Mouse (Mus musculus) limb, embryonic 11.5 days (tissue): ENCODE measurements around the gene Vapb. TPM values are rescaled to one million over a fixed set of nuclear protein-coding genes. Genes with fewer than 3 reads are reported as not detected.

Experiments
- ATAC-seq: fragments of 200-750 bp; cut with Nextera tagmentation; 2 replicates; pipeline ENCODE4 v1.8.0; 2017; ENCODE audit warnings: low read depth; ENCODE audit not compliant: insufficient number of reproducible peaks, low FRiP score, low TSS enrichment
- DNase-seq: peaks from one replicate; pipeline ENCODE4 v3.0.0-alpha.2; 2015; ENCODE audit warnings: low spot score
- H3K27ac ChIP-seq: fragments of 300-500 bp; sonication (generic); replicated peaks from 2 replicates; pipeline ENCODE4 v1.5.1; 2014; ENCODE audit warnings: low read depth, mild to moderate bottlenecking, low read length
- H3K27me3 ChIP-seq: fragments of 300-500 bp; sonication (generic); 2 replicates; pipeline ENCODE4 v1.6.1; 2014; ENCODE audit warnings: mild to moderate bottlenecking, low read length, mixed read lengths; ENCODE audit not compliant: control insufficient read depth, insufficient read depth
- H3K36me3 ChIP-seq: fragments of 300-500 bp; sonication (generic); 2 replicates; pipeline ENCODE4 v1.6.1; 2014; ENCODE audit warnings: mild to moderate bottlenecking, low read length, moderate library complexity, mixed read lengths; ENCODE audit not compliant: control insufficient read depth, insufficient read depth
- H3K4me1 ChIP-seq: fragments of 300-500 bp; sonication (generic); 2 replicates; pipeline ENCODE4 v1.6.1; 2014; ENCODE audit warnings: low read length, mixed read lengths; ENCODE audit not compliant: control insufficient read depth, insufficient read depth
- H3K4me2 ChIP-seq: fragments of 300-500 bp; sonication (generic); 2 replicates; pipeline ENCODE4 v1.6.1; 2014; ENCODE audit warnings: low read depth, mild to moderate bottlenecking, moderate library complexity; ENCODE audit not compliant: severe bottlenecking
- H3K4me3 ChIP-seq: fragments of 300-500 bp; sonication (generic); 2 replicates; pipeline ENCODE4 v1.5.1; 2014; ENCODE audit warnings: low read depth, low read length
- H3K9ac ChIP-seq: fragments of 300-500 bp; sonication (generic); 2 replicates; pipeline ENCODE4 v1.6.1; 2014; ENCODE audit warnings: mild to moderate bottlenecking, low read length
- H3K9me3 ChIP-seq: fragments of 300-500 bp; sonication (generic); 2 replicates; pipeline ENCODE4 v1.6.1; 2016; ENCODE audit warnings: low read length; ENCODE audit not compliant: control insufficient read depth
- WGBS: fragments of 180-500 bp; shearing (Covaris S2); extraction: QIAGEN DNeasy Blood & Tissue Kit; methylation state at CpG from one replicate; pipeline ENCODE4 v1.1.7; 2014; 5-methylcytosine and 5-hydroxymethylcytosine counted together
- microRNA-seq: library from miRNA; unstranded; fragments of <30 nt; microRNA quantifications from one replicate; pipeline ENCODE4, GENCODE M21; 2016
- polyA plus RNA-seq: library from polyadenylated mRNA; unstranded; fragments of >200 nt; fragmentation: Nextera tagmentation; extraction: Ambion mirVana; gene quantifications from 2 replicates; pipeline ENCODE4 v1.2.1, GENCODE M21; 2014

Vapb gene
- polyA plus RNA-seq, 1 experiment from 2014 or later = 11.0 TPM

DNA sequence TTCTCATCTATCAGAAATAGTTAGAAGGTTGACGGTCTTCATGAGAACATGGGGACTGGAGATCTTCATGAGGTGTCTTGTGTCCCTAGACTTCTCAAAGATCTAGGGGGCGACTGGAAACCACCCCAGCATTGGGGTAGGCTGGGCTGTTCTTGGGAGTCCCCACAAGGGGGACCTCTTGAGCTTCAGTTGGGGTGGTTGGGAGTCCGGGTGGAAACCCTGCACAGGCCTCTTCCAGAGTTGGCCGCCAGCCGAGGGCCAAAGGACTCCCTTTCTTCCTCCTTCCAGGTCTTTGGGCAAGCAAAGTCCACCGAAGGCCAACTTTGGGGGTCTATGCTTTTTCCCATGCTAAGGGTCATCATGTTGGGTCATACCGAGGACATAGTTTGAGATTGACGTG, 74.5 kb downstream of the Vapb start:
- Histone ChIP-seq H3K27ac (no peak overlapping the region), H3K9ac (no peak overlapping the region), H3K4me2 (no peak overlapping the region), H3K36me3 (no peaks in the 10 kb centered on the region), H3K4me3 (no peak overlapping the region), H3K9me3 (no peaks in the 10 kb centered on the region; the same call in 1 of the 2 replicates), H3K4me1 (no peaks in the 10 kb centered on the region), H3K27me3 (no peaks in the 10 kb centered on the region)
- no peak for DNase-seq
- 63% methylated on average over 8 of the region's 8 CpGs for WGBS
- no peak for ATAC-seq

DNA sequence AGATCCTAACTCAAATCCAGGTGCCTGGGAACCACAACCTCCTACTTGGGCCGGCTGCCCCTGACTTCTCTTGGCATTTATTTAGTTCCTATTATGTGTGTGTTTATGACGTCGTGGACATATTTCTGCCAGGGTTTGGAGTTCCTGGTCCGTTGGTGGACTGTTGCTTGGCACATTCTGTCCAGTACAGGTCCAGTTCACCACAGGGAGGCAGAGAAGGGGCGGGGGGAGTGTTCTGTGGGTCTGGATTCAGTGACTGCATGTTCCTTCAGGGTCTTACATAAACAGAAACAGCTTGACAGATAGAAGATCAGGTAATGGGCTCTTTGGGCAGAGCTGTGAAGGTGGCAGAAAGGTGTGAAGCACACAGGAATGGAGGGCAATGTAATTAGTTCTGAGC, 75.8 kb downstream of the Vapb start:
- no peak overlapping the region for H3K9ac ChIP-seq
- DNase-seq (no peak), ATAC-seq (no peak)
- no peaks in the 10 kb centered on the region for H3K36me3 ChIP-seq
- no peak overlapping the region for H3K27ac ChIP-seq
- WGBS = 86% methylated on average over 5 of the region's 5 CpGs
- H3K4me3 ChIP-seq = no peak overlapping the region
- H3K9me3 ChIP-seq = no peaks in the 10 kb centered on the region; the same call in 1 of the 2 replicates
- no peak overlapping the region for H3K4me2 ChIP-seq
- H3K4me1 ChIP-seq = no peaks in the 10 kb centered on the region
- no peaks in the 10 kb centered on the region for H3K27me3 ChIP-seq

- ATAC-seq (no peak), DNase-seq (no peak)
- Histone ChIP-seq H3K27me3 (no peaks in the 10 kb centered on the region), H3K4me2 (no peak overlapping the region), H3K4me3 (no peak overlapping the region), H3K4me1 (no peaks in the 10 kb centered on the region), H3K36me3 (no peaks in the 10 kb centered on the region), H3K9ac (no peak overlapping the region), H3K27ac (no peak overlapping the region), H3K9me3 (no peaks in the 10 kb centered on the region)
- 89% methylated on average over 4 of the region's 4 CpGs for WGBS
These were observed 89.0 kb downstream of the Vapb start for GRCm38 (mm10) chr2:173826287-173826686.

DNA sequence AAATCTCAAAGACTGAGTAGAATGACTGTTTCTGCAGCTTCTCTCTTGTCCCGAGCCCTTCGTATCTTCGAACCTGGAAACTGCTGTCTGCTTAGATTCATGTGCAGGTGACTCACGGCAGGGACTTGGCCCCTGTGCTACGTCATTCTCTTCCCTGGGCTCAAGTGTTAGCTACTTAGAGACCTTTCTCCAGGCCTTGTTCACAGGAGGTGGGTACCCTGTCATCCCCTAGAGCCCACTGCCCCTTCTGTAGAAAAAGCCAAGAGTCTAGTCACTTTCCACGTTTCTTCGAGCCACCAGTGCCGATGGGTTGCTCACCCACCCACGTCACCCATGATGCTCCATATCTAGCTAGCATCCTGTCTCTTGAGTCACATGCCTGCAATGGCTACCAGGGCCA, 89.9 kb downstream of the Vapb start:
- Histone ChIP-seq H3K4me1 (no peaks in the 10 kb centered on the region), H3K4me3 (no peak overlapping the region), H3K9me3 (no peaks in the 10 kb centered on the region), H3K9ac (no peak overlapping the region), H3K27me3 (no peaks in the 10 kb centered on the region), H3K4me2 (no peak overlapping the region), H3K36me3 (no peaks in the 10 kb centered on the region), H3K27ac (no peak overlapping the region)
- no peak for ATAC-seq
- no peak for DNase-seq
- 93% methylated on average over 9 of the region's 9 CpGs for WGBS

- Histone ChIP-seq H3K27ac (no peak overlapping the region), H3K36me3 (no peaks in the 10 kb centered on the region), H3K9ac (no peak overlapping the region), H3K27me3 (no peaks in the 10 kb centered on the region), H3K4me2 (no peak overlapping the region), H3K4me3 (no peak overlapping the region), H3K4me1 (no peaks in the 10 kb centered on the region), H3K9me3 (no peaks in the 10 kb centered on the region)
- ATAC-seq = no peak
- DNase-seq = no peak
- 79% methylated on average over 6 of the region's 6 CpGs for WGBS
These were observed 90.8 kb downstream of the Vapb start for GRCm38 (mm10) chr2:173828134-173828533.

DNA sequence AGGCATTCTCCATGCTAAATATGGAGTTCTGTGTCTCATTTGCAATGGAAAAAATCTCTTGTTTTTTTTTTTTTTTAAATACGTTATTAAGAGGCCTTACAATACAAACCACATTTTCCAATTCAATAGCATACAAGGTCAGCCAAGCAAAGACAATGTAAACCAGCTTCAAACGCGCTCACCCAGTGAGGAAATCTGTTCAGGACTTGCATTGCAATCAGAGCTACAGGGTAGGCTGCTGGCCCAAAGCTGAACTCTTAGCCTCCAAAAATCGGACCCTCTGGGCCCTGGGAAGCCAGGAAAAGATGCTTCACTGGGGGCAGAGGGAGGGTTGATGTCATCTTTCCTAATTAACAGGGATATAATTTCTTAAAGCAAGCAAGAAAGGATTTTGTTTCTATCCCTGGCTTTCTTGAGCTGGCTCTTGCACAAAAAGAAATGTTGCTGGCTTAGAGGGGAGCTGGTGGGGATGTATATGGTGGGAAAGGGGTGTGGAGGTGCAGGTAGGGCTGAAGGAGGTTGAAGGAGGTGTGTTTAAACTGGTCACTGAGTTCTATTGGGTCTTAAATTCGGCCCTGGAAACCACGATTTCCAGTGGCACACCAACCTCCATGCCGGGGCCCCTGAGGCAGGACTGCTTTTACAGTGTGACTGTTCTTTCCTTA, 95.6 kb downstream of the Vapb start:
- DNase-seq = no peak
- 79% methylated on average over 7 of the region's 7 CpGs for WGBS
- no peak for ATAC-seq

More for the DNA sequence above, 95.6 kb downstream of the Vapb start:
- Histone ChIP-seq H3K4me3 (no peak overlapping the region), H3K9me3 (no peaks in the 10 kb centered on the region), H3K27me3 (no peaks in the 10 kb centered on the region), H3K4me2 (no peak overlapping the region), H3K9ac (no peak overlapping the region), H3K4me1 (no peaks in the 10 kb centered on the region), H3K36me3 (no peaks in the 10 kb centered on the region), H3K27ac (no peak overlapping the region)

Small RNAs within 50 kb of the gene (microRNA-seq; reads per million reads assigned to microRNA genes)
- gene Mir6340 = not detected

Other genes with a start within 250 kb of the Vapb start
- gene 1700021F07Rik, start 214.9 kb upstream of the Vapb start, polyA plus RNA-seq = not detected in 2 replicates
- gene Ankrd60, start 159.1 kb upstream of the Vapb start, polyA plus RNA-seq = not detected in 2 replicates
- gene Rab22a, start 77.8 kb upstream of the Vapb start, polyA plus RNA-seq = 31.9 and 34.3 TPM in 2 replicates
- not detected in 2 replicates for gene 1700010B08Rik, start 18.1 kb upstream of the Vapb start, polyA plus RNA-seq